ENCODE assay signal across 12 mouse cellular contexts in genomic region chr17:29702938-29703710, GRCm38 (mm10). TPM values are rescaled to one million over a fixed set of nuclear protein-coding genes. Genes with fewer than 3 reads are reported as not detected.
DNase-seq lines count a peak whose midpoint lies in the region; ATAC-seq and TF ChIP-seq lines count a peak whose summit lies in the region.
"Had no signal": no experiment of that assay in that cellular context is flagged by ENCODE, and none has a peak within 500 bp of the region (broad histone marks: within the 10 kb centered on the region; RNA-seq: fewer than 3 reads in every experiment).

No protein-coding gene starts in this region.

- H3K27me3 ChIP-seq in hindbrain, postnatal 0 days (ENCODE audit: insufficient read depth, low read length), result no peaks in the 10 kb centered on the region
- no peaks in the 10 kb centered on the region for H3K27me3 ChIP-seq in hindbrain, embryonic 12.5 days
- no peaks in the 10 kb centered on the region for H3K27me3 ChIP-seq in forebrain, embryonic 15.5 days

- no peak overlapping the region for H3K4me2 ChIP-seq in hindbrain, postnatal 0 days (ENCODE audit: low read depth, low read length)
- no peak overlapping the region for H3K4me2 ChIP-seq in hindbrain, embryonic 12.5 days (replicated peaks)
- no peak overlapping the region for H3K4me2 ChIP-seq in forebrain, embryonic 15.5 days (replicated peaks)
- H3K4me2 ChIP-seq: lung, embryonic 14.5 days had no signal

- TF ChIP-seq CTCF in hindbrain, postnatal 0 days (IDR thresholded peaks at IDR 0.05; ENCODE audit: low read depth), result 0 out of 2 replicates have a peak, but pooled peaks have one; percentile 21

- 49% methylated on average over 4 of the region's 4 CpGs for WGBS in hindbrain, postnatal 0 days
- WGBS in hindbrain, embryonic 12.5 days, result 80% methylated on average over 4 of the region's 4 CpGs
- WGBS in forebrain, embryonic 15.5 days, result 65% methylated on average over 4 of the region's 4 CpGs

- peaks cover 45% of the 10 kb centered on the region for H3K36me3 ChIP-seq in hindbrain, postnatal 0 days (ENCODE audit: insufficient read depth, low read length)
- peaks cover 64% of the 10 kb centered on the region for H3K36me3 ChIP-seq in hindbrain, embryonic 12.5 days
- H3K36me3 ChIP-seq in forebrain, embryonic 15.5 days, result peaks cover 20% of the 10 kb centered on the region

- H3K4me3 ChIP-seq in hindbrain, postnatal 0 days (ENCODE audit: low read length), result no peak overlapping the region
- H3K4me3 ChIP-seq in hindbrain, embryonic 12.5 days, result no peak overlapping the region
- H3K4me3 ChIP-seq in forebrain, embryonic 15.5 days, result no peak overlapping the region

- no peak overlapping the region for H3K27ac ChIP-seq in hindbrain, postnatal 0 days
- no peak overlapping the region for H3K27ac ChIP-seq in hindbrain, embryonic 12.5 days
- H3K27ac ChIP-seq in forebrain, embryonic 15.5 days (replicated peaks), result peak overlapping the region; percentile 78
- H3K27ac ChIP-seq: stomach, postnatal 0 days had no signal

- peak; percentile 44 for DNase-seq in hindbrain, postnatal 0 days (ENCODE audit: low spot score)
- peak; percentile 80 for DNase-seq in MEL-GATA-1-ER (ENCODE audit: extremely low read depth, low read depth)
- DNase-seq in layer of hippocampus, postnatal 14 days (ENCODE audit: low spot score in 2 of 2), result peak; percentile 81 to 89
- DNase-seq in spleen, adult 12 weeks (ENCODE audit: low spot score), result no peak
- DNase-seq in adipocyte (ENCODE audit: low spot score), result no peak
- DNase-seq: heart, postnatal 4 days; kidney, postnatal 10 days; lung, embryonic 14.5 days; right cerebral cortex, postnatal 4 days had no signal

- H3K9ac ChIP-seq in hindbrain, postnatal 0 days (replicated peaks; ENCODE audit: low read length), result peak overlapping the region; percentile 15; the same call in 1 of the 2 replicates
- no peak overlapping the region for H3K9ac ChIP-seq in hindbrain, embryonic 12.5 days
- no peak overlapping the region for H3K9ac ChIP-seq in forebrain, embryonic 15.5 days (replicated peaks)
- H3K9ac ChIP-seq: lung, embryonic 14.5 days had no signal

- peaks cover 3% of the 10 kb centered on the region; the same call in 1 of the 2 replicates for H3K4me1 ChIP-seq in hindbrain, postnatal 0 days (ENCODE audit: insufficient read depth, low read length)
- H3K4me1 ChIP-seq in hindbrain, embryonic 12.5 days, result peaks cover 29% of the 10 kb centered on the region
- H3K4me1 ChIP-seq in forebrain, embryonic 15.5 days, result peaks cover 52% of the 10 kb centered on the region

- ATAC-seq in hindbrain, postnatal 0 days, result peak; percentile 16; the same call in 1 of the 2 replicates
- no peak for ATAC-seq in hindbrain, embryonic 12.5 days (ENCODE audit: low FRiP score)
- peak; percentile 57 for ATAC-seq in forebrain, embryonic 15.5 days (replicated peaks)

- no peaks in the 10 kb centered on the region for H3K9me3 ChIP-seq in hindbrain, postnatal 0 days (ENCODE audit: low read length)
- no peaks in the 10 kb centered on the region for H3K9me3 ChIP-seq in hindbrain, embryonic 12.5 days (replicated peaks)
- H3K9me3 ChIP-seq in forebrain, embryonic 15.5 days, result no peaks in the 10 kb centered on the region

RNA-seq across cellular contexts. Expression of gene Ccdc167, which starts 13.7 kb away (rescaled TPM):
- 9.7 and 14.4 TPM in 2 replicates for total RNA-seq in hindbrain, postnatal 0 days (2014; rRNA removed)
- polyA plus RNA-seq in hindbrain, postnatal 0 days (2015; fragmentation: Nextera tagmentation; extraction: Ambion mirVana), result 9.8 and 11.3 TPM in 2 replicates
- 14.0 and 15.3 TPM in 2 replicates for polyA plus RNA-seq in hindbrain, embryonic 12.5 days (2016; fragmentation: Nextera tagmentation; extraction: Ambion mirVana)
- 12.4 and 12.9 TPM in 2 replicates for polyA plus RNA-seq in forebrain, embryonic 15.5 days (2015; fragmentation: Nextera tagmentation; extraction: Ambion mirVana)
- 10 to 100 TPM; 15.1 to 23.4 TPM for total RNA-seq in layer of hippocampus, postnatal 14 days (2021)

RNA-seq across cellular contexts. Expression of gene Cmtr1, which starts 42.7 kb away (rescaled TPM):
- total RNA-seq in hindbrain, postnatal 0 days (2014; rRNA removed), result 69.1 and 71.5 TPM in 2 replicates
- 106 and 116 TPM in 2 replicates for polyA plus RNA-seq in hindbrain, postnatal 0 days (2015; fragmentation: Nextera tagmentation; extraction: Ambion mirVana)
- polyA plus RNA-seq in hindbrain, embryonic 12.5 days (2016; fragmentation: Nextera tagmentation; extraction: Ambion mirVana), result 141 and 170 TPM in 2 replicates
- polyA plus RNA-seq in forebrain, embryonic 15.5 days (2015; fragmentation: Nextera tagmentation; extraction: Ambion mirVana), result 144 and 155 TPM in 2 replicates
- 10 to 100 TPM; 78.9 to 93.8 TPM for total RNA-seq in layer of hippocampus, postnatal 14 days (2021)

Comparison
In these comparisons a context has a peak if more than half of its experiments do, and no peak if none do; other contexts are left out.
1. DNase-seq: peak in hindbrain, postnatal 0 days (single experiment), MEL-GATA-1-ER (single experiment) and layer of hippocampus, postnatal 14 days (2 of 2); none in spleen, adult 12 weeks (single experiment) and adipocyte (single experiment).